Mouse (Mus musculus) megakaryocyte-erythroid progenitor cell, adult 5-6 weeks (primary cell): ENCODE measurements at regions not wholly inside any gene's neighbourhood (a gene's known extent, or its start where the extent isn't known, plus 50 kb on each side); places are given as distances from the start of the nearest gene placed in this dataset.

Source experiments
- ATAC-seq: replicated peaks from 2 replicates; pipeline ENCODE4 v1.8.0; 2016; ENCODE audit warnings: mild to moderate bottlenecking, inconsistent platforms; ENCODE audit not compliant: severe bottlenecking, poor library complexity, low FRiP score, low TSS enrichment

- ATAC-seq = peak; percentile 97
These were observed 116.3 kb upstream of the Irak1bp1 start for GRCm38 (mm10) chr9:82712769-82713733.

- ATAC-seq = no peak
These were observed 100.7 kb upstream of the Irak1bp1 start for GRCm38 (mm10) chr9:82728652-82729051.

GRCm38 (mm10) chr9:82729646-82730045, 99.7 kb upstream of the Irak1bp1 start:
- ATAC-seq = no peak

- no peak for ATAC-seq
These were observed 96.2 kb upstream of the Irak1bp1 start for GRCm38 (mm10) chr9:82733024-82733585.

GRCm38 (mm10) chr9:82734959-82735358, 94.4 kb upstream of the Irak1bp1 start:
- no peak for ATAC-seq

GRCm38 (mm10) chr9:82759979-82760378, 69.4 kb upstream of the Irak1bp1 start:
- no peak for ATAC-seq

- ATAC-seq = no peak
These were observed 68.5 kb upstream of the Irak1bp1 start for GRCm38 (mm10) chr9:82760682-82761468.

- ATAC-seq = no peak
These were observed 65.7 kb upstream of the Irak1bp1 start for GRCm38 (mm10) chr9:82763651-82764050.
